Mouse (Mus musculus) stomach, embryonic 15.5 days (tissue): ENCODE data around the gene Sgcd. TPM values are rescaled to one million over a fixed set of nuclear protein-coding genes. Genes with fewer than 3 reads are reported as not detected.
"Not testable (repeated sequence)": the region's sequence is repeated elsewhere in the genome, so short reads cannot be mapped to it uniquely, and the experiment has no call there.

Experiments
- ATAC-seq: fragments of 200-750 bp; cut with Nextera tagmentation; 2 replicates; pipeline ENCODE4 v1.8.0; 2017; ENCODE audit warnings: low read depth, moderate number of reproducible peaks, moderate TSS enrichment; ENCODE audit not compliant: insufficient read depth, low FRiP score
- H3K27ac ChIP-seq: fragments of 300-500 bp; sonication (generic); 2 replicates; pipeline ENCODE4 v1.5.1; 2015; ENCODE audit warnings: mild to moderate bottlenecking, inconsistent platforms
- H3K27me3 ChIP-seq: fragments of 300-500 bp; sonication (generic); replicated peaks from 2 replicates; pipeline ENCODE4 v1.6.1; 2015; ENCODE audit warnings: inconsistent platforms
- H3K36me3 ChIP-seq: fragments of 300-500 bp; sonication (generic); 2 replicates; pipeline ENCODE4 v1.6.1; 2015; ENCODE audit warnings: inconsistent platforms
- H3K4me1 ChIP-seq: fragments of 300-500 bp; sonication (generic); 2 replicates; pipeline ENCODE4 v1.6.1; 2015; ENCODE audit warnings: inconsistent platforms
- H3K4me2 ChIP-seq: fragments of 300-500 bp; sonication (generic); 2 replicates; pipeline ENCODE4 v1.6.1; 2015; ENCODE audit warnings: mild to moderate bottlenecking, inconsistent platforms
- H3K4me3 ChIP-seq: fragments of 300-500 bp; sonication (generic); replicated peaks from 2 replicates; pipeline ENCODE4 v1.5.1; 2015; ENCODE audit warnings: inconsistent platforms
- H3K9ac ChIP-seq: fragments of 300-500 bp; sonication (generic); 2 replicates; pipeline ENCODE4 v1.6.1; 2015; ENCODE audit warnings: inconsistent platforms
- H3K9me3 ChIP-seq: fragments of 300-500 bp; sonication (generic); 2 replicates; pipeline ENCODE4 v1.6.1; 2016; ENCODE audit warnings: inconsistent platforms
- WGBS: fragments of 180-500 bp; shearing (Covaris S2); methylation state at CpG from one replicate; pipeline ENCODE4 v1.1.7; 2015; 5-methylcytosine and 5-hydroxymethylcytosine counted together
- polyA plus RNA-seq: library from polyadenylated mRNA; unstranded; fragments of >200 nt; fragmentation: Nextera tagmentation; extraction: Ambion mirVana; gene quantifications from 2 replicates; pipeline ENCODE4 v1.2.1, GENCODE M21; 2015

The Sgcd gene
- polyA plus RNA-seq, 1 experiment from 2014 or later = 4.3 TPM

- H3K4me2 ChIP-seq = no peak overlapping the region
- no peaks in the 10 kb centered on the region for H3K27me3 ChIP-seq
- no peaks in the 10 kb centered on the region for H3K36me3 ChIP-seq
- WGBS = 40% methylated on average over 2 of the region's 2 CpGs
- H3K4me1 ChIP-seq = no peaks in the 10 kb centered on the region
- no peaks in the 10 kb centered on the region for H3K9me3 ChIP-seq
- H3K9ac ChIP-seq = no peak overlapping the region
- no peak for ATAC-seq
- H3K4me3 ChIP-seq = no peak overlapping the region
- H3K27ac ChIP-seq = no peak overlapping the region
These were observed 546.5 kb downstream of the Sgcd start for GRCm38 (mm10) chr11:47442266-47442665.

DNA sequence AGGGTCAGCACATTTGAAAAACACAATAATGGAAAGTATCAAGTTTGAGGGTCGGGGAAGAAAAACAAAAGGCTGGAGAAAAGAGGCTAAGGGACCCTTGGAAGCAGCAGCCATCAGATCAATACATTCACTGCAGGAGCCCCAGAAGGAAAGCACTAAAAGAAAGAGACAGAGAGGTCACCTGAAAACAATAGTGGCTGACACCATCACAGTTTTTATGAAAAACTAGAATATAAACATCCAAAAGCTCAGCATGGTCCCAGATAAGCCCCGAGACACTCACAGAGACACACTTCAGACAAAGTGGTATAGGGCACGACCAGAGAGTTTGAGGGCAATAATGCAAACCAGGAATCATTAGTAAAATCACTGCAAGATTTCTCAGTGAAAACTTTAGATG is 589.2 kb downstream of the Sgcd start:
- H3K27ac ChIP-seq = no peak overlapping the region
- H3K4me1 ChIP-seq = no peaks in the 10 kb centered on the region
- H3K27me3 ChIP-seq = no peaks in the 10 kb centered on the region
- H3K9ac ChIP-seq = no peak overlapping the region
- 48% methylated on average over 3 of the region's 3 CpGs for WGBS
- no peak overlapping the region for H3K4me2 ChIP-seq
- ATAC-seq = no peak
- H3K36me3 ChIP-seq = no peaks in the 10 kb centered on the region
- no peaks in the 10 kb centered on the region for H3K9me3 ChIP-seq
- no peak overlapping the region for H3K4me3 ChIP-seq

DNA sequence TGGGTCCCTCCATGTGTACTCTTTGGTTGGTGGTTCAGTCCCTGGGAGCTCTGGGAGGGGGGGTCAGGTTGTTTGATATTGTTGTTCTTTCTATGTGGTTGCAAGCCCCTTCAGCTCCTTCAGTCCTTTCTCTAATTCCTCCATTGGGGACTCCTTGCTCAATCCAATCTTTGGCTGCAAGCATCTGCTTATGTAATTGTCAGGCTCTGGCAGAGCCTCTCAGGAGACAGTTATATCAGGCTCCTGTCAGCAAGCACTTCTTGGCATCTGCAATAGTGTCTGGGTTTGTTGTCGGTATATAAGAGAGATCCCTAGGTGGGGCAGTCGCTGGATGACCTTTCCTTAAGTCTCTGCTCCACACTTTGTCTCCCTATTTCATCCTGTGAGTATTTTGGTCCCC is 598.0 kb downstream of the Sgcd start:
- H3K27ac ChIP-seq, ATAC-seq, H3K9me3 ChIP-seq, H3K27me3 ChIP-seq, H3K36me3 ChIP-seq, H3K4me3 ChIP-seq, H3K4me2 ChIP-seq, H3K4me1 ChIP-seq, H3K9ac ChIP-seq: not testable (repeated sequence)
- 63% methylated on average over 2 of the region's 2 CpGs for WGBS

- Histone ChIP-seq H3K4me2 (no peak overlapping the region), H3K36me3 (no peaks in the 10 kb centered on the region), H3K4me3 (no peak overlapping the region), H3K27ac (no peak overlapping the region), H3K4me1 (no peaks in the 10 kb centered on the region), H3K9me3 (no peaks in the 10 kb centered on the region), H3K27me3 (no peaks in the 10 kb centered on the region), H3K9ac (no peak overlapping the region)
- ATAC-seq = no peak
These were observed 599.4 kb downstream of the Sgcd start for GRCm38 (mm10) chr11:47389327-47389726.

DNA sequence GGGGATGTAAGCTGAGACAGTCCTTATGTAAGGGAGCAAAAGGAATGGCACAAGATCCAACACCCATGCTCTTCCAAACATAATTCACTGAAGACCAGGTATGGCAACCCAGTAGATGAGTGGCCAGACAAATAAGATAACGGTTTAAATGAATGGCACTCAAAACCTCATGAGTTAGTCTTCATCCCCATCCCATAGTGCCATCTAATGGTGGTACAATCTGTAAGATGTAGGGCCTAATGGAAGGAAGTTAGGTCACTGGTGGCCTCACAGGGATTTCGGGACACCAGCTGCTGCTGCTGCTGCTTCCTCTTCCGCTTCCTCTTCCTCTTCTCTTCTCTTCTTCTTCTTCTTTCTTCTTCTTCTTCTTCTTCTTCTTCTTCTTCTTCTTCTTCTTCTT is 601.0 kb downstream of the Sgcd start:
- Histone ChIP-seq H3K4me3 (no peak overlapping the region), H3K36me3 (no peaks in the 10 kb centered on the region), H3K27ac (no peak overlapping the region), H3K9ac (no peak overlapping the region), H3K27me3 (no peaks in the 10 kb centered on the region), H3K4me2 (no peak overlapping the region), H3K4me1 (no peaks in the 10 kb centered on the region), H3K9me3 (no peaks in the 10 kb centered on the region)
- ATAC-seq = no peak
- WGBS = 67% methylated on average over 3 of the region's 3 CpGs

DNA sequence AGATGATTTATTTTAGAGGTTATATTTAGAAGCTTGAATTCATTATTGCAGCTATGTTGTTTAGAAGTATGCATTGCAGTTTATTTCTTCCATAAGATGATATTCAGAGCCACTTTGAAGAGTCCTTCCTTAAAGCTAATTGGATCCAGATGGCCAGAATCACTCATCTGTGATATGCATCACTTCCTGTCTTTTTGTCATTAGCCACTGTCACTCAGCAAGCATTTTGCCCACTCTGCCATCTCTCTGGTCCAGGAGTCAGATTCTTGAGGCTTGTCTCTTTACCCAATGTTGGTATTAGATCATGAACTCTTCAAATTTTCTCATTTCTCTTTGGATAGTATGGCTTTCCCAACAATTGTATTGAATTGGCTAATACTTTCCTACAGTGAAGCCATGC is 602.6 kb downstream of the Sgcd start:
- no peak for ATAC-seq
- Histone ChIP-seq H3K4me3 (no peak overlapping the region), H3K4me1 (no peaks in the 10 kb centered on the region), H3K9me3 (no peaks in the 10 kb centered on the region), H3K36me3 (no peaks in the 10 kb centered on the region), H3K27me3 (no peaks in the 10 kb centered on the region), H3K4me2 (no peak overlapping the region), H3K9ac (no peak overlapping the region), H3K27ac (no peak overlapping the region)

GRCm38 (mm10) chr11:47379630-47379958 is 609.2 kb downstream of the Sgcd start:
- Histone ChIP-seq H3K27me3 (no peaks in the 10 kb centered on the region), H3K36me3 (no peaks in the 10 kb centered on the region), H3K4me2 (peak overlapping the region; percentile 60), H3K4me1 (no peaks in the 10 kb centered on the region), H3K9me3 (no peaks in the 10 kb centered on the region), H3K4me3 (peak overlapping the region; percentile 31; the same call in 1 of the 2 replicates), H3K9ac (no peak overlapping the region), H3K27ac (peak overlapping the region; percentile 49; the same call in 1 of the 2 replicates)
- 0 out of 2 replicates have a peak, but pooled peaks have one; percentile 37 for ATAC-seq
- 37% methylated on average over 4 of the region's 4 CpGs for WGBS

GRCm38 (mm10) chr11:47378843-47379629 is 609.7 kb downstream of the Sgcd start:
- ATAC-seq = peak; percentile 84
- WGBS = 7% methylated on average over 25 of the region's 25 CpGs
- H3K9me3 ChIP-seq = no peaks in the 10 kb centered on the region
- H3K36me3 ChIP-seq = no peaks in the 10 kb centered on the region
- H3K9ac ChIP-seq = 0 out of 2 replicates have a peak overlapping the region, but pooled peaks have one; percentile 4
- no peaks in the 10 kb centered on the region for H3K4me1 ChIP-seq
- H3K27ac ChIP-seq = peak overlapping the region; percentile 49; the same call in 1 of the 2 replicates
- H3K4me2 ChIP-seq = peak overlapping the region; percentile 60
- peak overlapping the region; percentile 31 for H3K4me3 ChIP-seq
- no peaks in the 10 kb centered on the region for H3K27me3 ChIP-seq

DNA sequence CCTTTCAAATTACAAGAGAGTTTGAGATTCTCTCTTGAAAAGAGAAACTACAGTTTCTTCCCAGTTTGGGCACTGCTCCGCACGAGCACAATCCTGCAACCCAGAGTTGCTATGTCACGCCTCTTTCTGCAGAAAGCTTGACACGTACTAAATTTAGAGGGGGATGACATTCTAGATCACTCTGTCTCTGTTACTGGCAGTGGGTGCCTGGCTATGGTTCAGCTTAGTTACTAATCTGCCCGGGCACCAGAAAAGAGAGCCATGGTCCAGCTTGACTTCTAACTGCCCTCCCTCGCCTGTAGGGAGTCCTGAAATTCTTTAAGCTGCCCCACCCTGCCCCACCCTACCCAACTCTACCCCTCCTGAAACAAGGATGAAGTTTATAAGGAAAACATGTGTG is 611.3 kb downstream of the Sgcd start:
- Histone ChIP-seq H3K4me1 (no peaks in the 10 kb centered on the region), H3K4me2 (no peak overlapping the region; the same call in 1 of the 2 replicates), H3K4me3 (no peak overlapping the region), H3K9ac (no peak overlapping the region), H3K27me3 (no peaks in the 10 kb centered on the region), H3K9me3 (no peaks in the 10 kb centered on the region), H3K27ac (no peak overlapping the region), H3K36me3 (no peaks in the 10 kb centered on the region)
- ATAC-seq = no peak
- 70% methylated on average over 6 of the region's 6 CpGs for WGBS

DNA sequence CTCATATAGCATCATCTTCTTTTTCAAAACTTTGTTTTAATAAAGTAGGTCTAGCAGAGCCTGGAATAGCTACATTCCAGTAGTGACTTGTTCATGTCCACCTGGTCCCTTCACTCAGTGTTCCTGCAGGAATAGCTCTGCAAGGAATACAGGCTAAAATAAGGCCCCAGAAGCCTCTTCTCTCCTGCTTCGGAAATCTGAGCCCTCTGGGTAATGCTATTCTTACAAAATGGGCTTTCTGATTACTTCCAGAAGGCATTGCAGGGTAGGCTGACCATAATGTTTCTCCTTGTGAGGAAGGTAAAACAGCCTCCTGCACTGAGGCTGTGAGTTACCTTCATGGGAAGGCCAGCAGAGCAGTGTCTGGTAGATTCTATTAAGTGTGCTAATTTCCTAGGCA is 611.9 kb downstream of the Sgcd start:
- Histone ChIP-seq H3K27ac (no peak overlapping the region), H3K4me3 (no peak overlapping the region), H3K36me3 (no peaks in the 10 kb centered on the region), H3K4me1 (no peaks in the 10 kb centered on the region), H3K9ac (no peak overlapping the region), H3K4me2 (no peak overlapping the region), H3K27me3 (no peaks in the 10 kb centered on the region), H3K9me3 (no peaks in the 10 kb centered on the region)
- WGBS = 64% methylated on average over 1 of the region's 1 CpGs
- no peak for ATAC-seq

DNA sequence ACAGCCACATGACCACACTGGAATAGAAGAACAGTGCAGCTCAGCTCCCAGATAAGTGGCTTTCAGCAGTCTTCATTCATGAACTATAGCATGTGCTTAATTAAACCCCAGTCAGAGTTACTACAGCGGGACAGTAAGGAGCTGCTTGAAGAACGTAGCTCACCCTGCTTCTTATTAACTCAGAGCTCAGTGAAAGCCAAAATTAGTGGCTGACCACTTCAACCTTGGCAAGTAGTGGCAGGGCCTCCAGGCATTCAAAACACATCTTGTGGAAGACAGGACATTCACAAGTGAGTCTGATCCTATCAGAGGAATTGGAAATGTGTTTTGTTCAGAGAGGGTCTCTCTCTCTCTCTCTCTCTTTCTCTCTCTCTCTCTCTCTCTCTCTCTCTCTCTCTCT is 617.2 kb downstream of the Sgcd start:
- ATAC-seq = no peak
- H3K27ac ChIP-seq = no peak overlapping the region
- H3K9me3 ChIP-seq = no peaks in the 10 kb centered on the region
- H3K36me3 ChIP-seq = no peaks in the 10 kb centered on the region
- H3K9ac ChIP-seq = no peak overlapping the region
- H3K4me2 ChIP-seq = no peak overlapping the region
- H3K27me3 ChIP-seq = no peaks in the 10 kb centered on the region
- WGBS = 70% methylated on average over 2 of the region's 2 CpGs
- H3K4me1 ChIP-seq = no peaks in the 10 kb centered on the region
- H3K4me3 ChIP-seq = no peak overlapping the region

- Histone ChIP-seq H3K4me1 (no peaks in the 10 kb centered on the region), H3K27me3 (no peaks in the 10 kb centered on the region), H3K4me2 (no peak overlapping the region), H3K9me3 (no peaks in the 10 kb centered on the region), H3K36me3 (no peaks in the 10 kb centered on the region), H3K9ac (no peak overlapping the region), H3K4me3 (no peak overlapping the region), H3K27ac (no peak overlapping the region)
- ATAC-seq = no peak
- WGBS = 83% methylated on average over 2 of the region's 2 CpGs
These were observed 637.2 kb downstream of the Sgcd start for GRCm38 (mm10) chr11:47351585-47351984.

GRCm38 (mm10) chr11:47343486-47343885 is 645.3 kb downstream of the Sgcd start:
- WGBS = 27% methylated on average over 2 of the region's 2 CpGs

More at GRCm38 (mm10) chr11:47343486-47343885, 645.3 kb downstream of the Sgcd start:
- no peak for ATAC-seq
- no peak overlapping the region for H3K4me3 ChIP-seq
- H3K27ac ChIP-seq = no peak overlapping the region
- no peaks in the 10 kb centered on the region for H3K4me1 ChIP-seq
- H3K4me2 ChIP-seq = no peak overlapping the region
- H3K9me3 ChIP-seq = no peaks in the 10 kb centered on the region
- no peak overlapping the region for H3K9ac ChIP-seq
- H3K27me3 ChIP-seq = no peaks in the 10 kb centered on the region
- no peaks in the 10 kb centered on the region for H3K36me3 ChIP-seq
